In the genomic region with DNA sequence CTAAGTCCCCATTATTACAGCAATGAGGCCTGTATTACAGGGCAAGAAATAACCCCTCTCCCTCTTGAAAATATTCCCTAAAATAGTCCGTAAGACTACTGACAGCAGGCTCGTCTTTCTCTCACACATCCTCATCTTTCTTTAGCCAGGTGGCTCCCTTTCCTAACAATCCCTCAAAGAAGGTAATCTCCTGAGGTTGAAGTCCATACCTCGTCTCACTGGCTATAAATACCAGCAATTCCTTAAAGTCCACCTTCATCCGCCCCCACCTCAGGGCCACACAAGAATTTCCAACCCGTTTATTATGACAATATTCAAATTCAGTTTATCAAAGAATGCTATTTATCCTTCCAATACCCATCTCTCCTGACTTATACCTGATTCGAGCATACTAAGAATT, we compare ENCODE assay signal across 31 mouse cellular contexts.
"Had no signal": no experiment of that assay in that cellular context is flagged by ENCODE, and none has a peak within 500 bp of the region (broad histone marks: within the 10 kb centered on the region; RNA-seq: fewer than 3 reads in every experiment).

No protein-coding gene starts in this region.

- H3K9ac ChIP-seq: limb, embryonic 12.5 days; limb, embryonic 13.5 days; limb, embryonic 15.5 days; liver, embryonic 12.5 days; liver, embryonic 13.5 days; liver, embryonic 14.5 days; liver, embryonic 15.5 days; liver, postnatal 0 days; lung, embryonic 14.5 days; lung, embryonic 15.5 days; midbrain, embryonic 12.5 days; midbrain, embryonic 13.5 days; midbrain, embryonic 15.5 days had no signal

- H3K4me3 ChIP-seq: limb, embryonic 10.5 days; limb, embryonic 12.5 days; limb, embryonic 13.5 days; limb, embryonic 15.5 days; liver, embryonic 12.5 days; liver, embryonic 13.5 days; liver, embryonic 15.5 days; lung, embryonic 15.5 days; megakaryocyte, embryonic 14.5 days; midbrain, embryonic 10.5 days; midbrain, embryonic 12.5 days; midbrain, embryonic 13.5 days; midbrain, embryonic 15.5 days; myocyte had no signal

- ATAC-seq: liver, embryonic 12.5 days; liver, postnatal 0 days; lung, postnatal 0 days; midbrain, embryonic 13.5 days; midbrain, embryonic 15.5 days; midbrain, embryonic 16.5 days had no signal

- H3K27ac ChIP-seq: limb, embryonic 10.5 days; limb, embryonic 12.5 days; limb, embryonic 13.5 days; limb, embryonic 15.5 days; liver, embryonic 12.5 days; liver, embryonic 13.5 days; liver, embryonic 14.5 days; liver, embryonic 15.5 days; lung, embryonic 15.5 days; macrophage; midbrain, embryonic 10.5 days; midbrain, embryonic 12.5 days; midbrain, embryonic 13.5 days; midbrain, embryonic 15.5 days had no signal

- H3K4me1 ChIP-seq: limb, embryonic 10.5 days; limb, embryonic 15.5 days; liver, embryonic 15.5 days; lung, embryonic 15.5 days had no signal

- H3K27me3 ChIP-seq: liver, embryonic 12.5 days; liver, embryonic 13.5 days; liver, embryonic 15.5 days; lung, embryonic 15.5 days had no signal

- H3K4me2 ChIP-seq: limb, embryonic 12.5 days; limb, embryonic 13.5 days; limb, embryonic 15.5 days; liver, embryonic 11.5 days; liver, embryonic 12.5 days; liver, embryonic 13.5 days; liver, embryonic 15.5 days; lung, embryonic 14.5 days; lung, embryonic 15.5 days; midbrain, embryonic 11.5 days; midbrain, embryonic 12.5 days; midbrain, embryonic 13.5 days; midbrain, embryonic 15.5 days had no signal

- H3K9me3 ChIP-seq: limb, embryonic 10.5 days; limb, embryonic 12.5 days; limb, embryonic 13.5 days; limb, embryonic 15.5 days; liver, embryonic 12.5 days; liver, embryonic 13.5 days; liver, embryonic 15.5 days; lung, embryonic 15.5 days; megakaryocyte, embryonic 14.5 days; midbrain, embryonic 10.5 days; midbrain, embryonic 12.5 days; midbrain, embryonic 13.5 days; midbrain, embryonic 15.5 days had no signal

- DNase-seq: left cerebral cortex, postnatal 4 days; liver; liver, embryonic 13.5 days; liver, postnatal 0 days; lung, adult 18-20 months; lung, adult 2 months; lung, embryonic 14.5 days; lung, postnatal 10 days; lung, postnatal 14 days; lung, postnatal 36 days; lung, postnatal 4 days; midbrain, embryonic 14.5 days had no signal

- H3K36me3 ChIP-seq: limb, embryonic 15.5 days; lung, embryonic 15.5 days; midbrain, embryonic 12.5 days; midbrain, embryonic 15.5 days had no signal
